Mouse (Mus musculus) cerebellum, postnatal 14 days (tissue): ENCODE results near the gene Rhbdl3.
A peak's percentile ranks its signal among the peaks of the same experiment; 100 is the strongest.

Source experiments
- DNase-seq, 2 experiments: peaks; one replicate each; pipeline ENCODE4 v3.0.0; 2021; ENCODE audit warnings: mixed read lengths in 2 of 2

Gene Rhbdl3

DNA sequence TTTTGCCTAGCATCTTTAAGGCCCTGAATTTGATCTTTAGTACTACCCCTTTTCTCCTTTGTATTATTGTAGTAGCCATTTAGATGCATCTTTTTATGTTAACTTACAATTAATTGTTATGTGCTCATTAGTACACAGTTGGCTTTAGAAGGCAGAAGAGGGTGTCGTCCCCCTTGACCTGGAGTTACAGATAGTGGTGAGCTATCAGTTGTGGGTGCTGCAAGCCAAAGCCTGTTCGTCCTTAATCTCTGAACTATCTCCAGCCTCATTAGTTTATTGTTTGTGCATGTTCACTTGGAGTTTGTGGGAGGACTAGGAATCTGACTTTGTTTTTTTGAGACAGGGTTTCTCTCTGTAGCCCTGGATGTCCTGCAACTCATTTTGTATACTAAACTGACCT, 86.1 kb downstream of the Rhbdl3 start:
- DNase-seq: no peak

DNA sequence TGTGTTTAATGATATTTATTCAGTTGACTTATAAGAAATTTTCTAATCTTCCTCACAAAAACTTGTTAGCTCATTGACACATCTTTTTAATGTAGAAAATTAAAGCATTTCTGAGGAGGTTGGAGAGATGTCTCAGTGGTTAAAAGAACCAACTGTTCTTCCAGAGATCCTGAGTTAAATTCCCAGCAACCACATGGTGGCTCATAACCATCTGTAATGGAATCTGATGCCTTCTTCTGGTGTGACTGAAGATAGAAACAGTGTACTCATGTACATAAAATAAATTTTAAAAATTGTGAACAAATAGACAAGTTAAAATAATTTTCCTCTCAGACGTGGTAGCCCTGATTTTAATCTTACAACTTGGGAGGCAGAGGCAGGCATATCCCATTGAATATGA, 89.2 kb downstream of the Rhbdl3 start:
- DNase-seq: no peak

DNA sequence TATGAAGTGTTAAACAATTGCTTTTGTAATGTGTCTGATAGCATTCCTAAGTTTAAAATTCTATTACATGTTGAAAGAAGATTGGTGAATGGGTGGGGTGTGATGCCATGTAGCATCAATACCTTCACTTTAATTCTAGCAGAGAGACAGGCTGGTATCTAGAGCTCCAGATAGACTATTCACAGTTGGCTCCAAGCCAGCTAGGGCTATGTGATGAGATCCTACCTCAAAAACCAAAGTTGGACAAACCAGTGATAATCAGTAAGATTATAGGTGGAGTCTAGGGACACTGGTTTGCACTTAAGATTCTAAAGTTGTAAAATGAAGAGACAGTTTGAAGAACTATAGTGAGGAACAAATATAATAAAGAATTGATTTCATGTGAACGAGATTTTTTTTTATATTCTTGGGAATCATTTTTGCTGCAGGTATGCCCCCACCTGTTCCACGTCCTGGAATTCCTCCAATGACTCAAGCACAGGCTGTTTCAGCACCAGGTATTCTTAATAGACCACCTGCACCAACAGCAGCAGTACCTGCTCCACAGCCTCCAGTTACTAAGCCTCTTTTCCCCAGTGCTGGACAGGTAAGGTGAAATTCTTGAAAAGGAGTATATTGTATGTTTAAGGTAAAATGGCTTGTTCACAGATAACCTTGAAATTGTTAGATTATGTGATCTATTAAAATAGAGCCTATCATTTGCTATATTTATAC, 90.9 kb downstream of the Rhbdl3 start:
- DNase-seq: peak; percentile 26 to 38

DNA sequence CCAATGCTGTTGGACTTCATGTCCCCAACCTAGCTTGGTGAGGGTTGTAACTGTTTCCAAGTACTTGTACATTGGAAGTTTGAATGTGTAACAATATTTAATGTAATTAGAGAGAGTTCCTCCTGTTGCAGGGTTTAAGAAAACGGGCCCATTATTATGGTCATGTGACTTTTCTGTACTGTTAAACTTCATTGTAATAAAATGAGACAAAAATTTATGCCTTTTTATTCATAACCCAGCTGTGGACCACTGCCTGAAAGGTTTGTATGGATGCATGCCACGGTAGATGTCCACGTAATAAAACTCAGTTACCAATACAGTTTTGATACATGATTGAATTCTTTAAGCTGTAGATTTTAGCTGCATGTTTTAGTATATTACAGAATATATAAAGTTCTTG, 95.2 kb downstream of the Rhbdl3 start:
- no peak for DNase-seq

DNA sequence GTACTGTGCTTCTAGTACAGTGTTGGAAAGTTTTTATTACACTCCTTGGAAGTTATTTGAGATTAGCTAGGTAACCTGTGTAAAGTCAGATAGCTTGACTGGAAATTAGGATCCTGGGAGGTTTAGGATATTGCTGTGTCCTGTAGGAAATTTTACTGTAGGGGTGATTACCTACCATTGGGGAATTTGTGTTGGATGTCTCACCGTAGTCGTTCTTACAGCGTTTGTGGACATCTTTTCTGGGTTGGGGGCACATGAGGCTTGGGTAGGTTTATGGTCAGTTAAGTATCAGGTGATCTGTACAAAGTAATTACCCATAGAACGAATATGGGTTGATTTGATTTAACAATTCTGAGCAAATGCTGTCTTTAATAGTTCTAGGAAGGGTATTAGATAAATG, 95.9 kb downstream of the Rhbdl3 start:
- DNase-seq: no peak
